Mouse (Mus musculus) forebrain, embryonic 12.5 days (tissue): Measurements from ENCODE around the gene Acbd6. TPM values are rescaled to one million over a fixed set of nuclear protein-coding genes. Genes with fewer than 3 reads are reported as not detected.

Experiments
- ATAC-seq: fragments of 200-750 bp; cut with Nextera tagmentation; 2 replicates; pipeline ENCODE4 v1.8.0; 2017; ENCODE audit warnings: moderate TSS enrichment; ENCODE audit not compliant: low FRiP score
- H3K27ac ChIP-seq: fragments of 300-500 bp; sonication (generic); 2 replicates; pipeline ENCODE4 v1.5.1; 2016; ENCODE audit warnings: mild to moderate bottlenecking
- H3K27me3 ChIP-seq: fragments of 300-500 bp; sonication (generic); 2 replicates; pipeline ENCODE4 v1.6.1; 2016; ENCODE audit warnings: mild to moderate bottlenecking
- H3K36me3 ChIP-seq: fragments of 300-500 bp; sonication (generic); replicated peaks from 2 replicates; pipeline ENCODE4 v1.6.1; 2016; ENCODE audit warnings: mild to moderate bottlenecking
- H3K4me1 ChIP-seq: fragments of 300-500 bp; sonication (generic); 2 replicates; pipeline ENCODE4 v1.6.1; 2016
- H3K4me2 ChIP-seq: fragments of 300-500 bp; sonication (generic); 2 replicates; pipeline ENCODE4 v1.6.1; 2016; ENCODE audit warnings: mild to moderate bottlenecking, moderate library complexity
- H3K4me3 ChIP-seq: fragments of 300-500 bp; sonication (generic); replicated peaks from 2 replicates; pipeline ENCODE4 v1.5.1; 2016; ENCODE audit warnings: mild to moderate bottlenecking
- H3K9ac ChIP-seq: fragments of 300-500 bp; sonication (generic); 2 replicates; pipeline ENCODE4 v1.6.1; 2016; ENCODE audit warnings: mild to moderate bottlenecking
- H3K9me3 ChIP-seq: fragments of 300-500 bp; sonication (generic); 2 replicates; pipeline ENCODE4 v1.6.1; 2016
- WGBS: fragments of 180-500 bp; shearing (Covaris S2); methylation state at CpG from one replicate; pipeline ENCODE4 v1.1.7; 2016; 5-methylcytosine and 5-hydroxymethylcytosine counted together
- polyA plus RNA-seq: library from polyadenylated mRNA; unstranded; fragments of >200 nt; fragmentation: Nextera tagmentation; extraction: Ambion mirVana; gene quantifications from 2 replicates; pipeline ENCODE4 v1.2.1, GENCODE M21; 2016

Acbd6 gene
- 86.8 and 92.2 TPM in 2 replicates for polyA plus RNA-seq

GRCm38 (mm10) chr1:155558012-155558842, at the start of gene Acbd6:
Gene Acbd6 (plus strand): TSS chr1:155558120.
- Histone ChIP-seq H3K9ac (peak within 1 kb of the TSS; percentile 91), H3K36me3 (no peaks in the 10 kb centered on the region), H3K27me3 (no peaks in the 10 kb centered on the region), H3K4me1 (peaks cover 23% of the 10 kb centered on the region), H3K4me3 (peak within 1 kb of the TSS; percentile 94), H3K9me3 (0 out of 2 replicates have a peak, but pooled peaks cover 2% of the 10 kb centered on the region), H3K4me2 (peak within 1 kb of the TSS; percentile 86), H3K27ac (peak within 1 kb of the TSS; percentile 80)
- peak; percentile 92 for ATAC-seq
- WGBS, result under 1% methylated on average over 81 of the region's 83 CpGs

- Histone ChIP-seq H3K36me3 (no peaks in the 10 kb centered on the region), H3K4me3 (no peak overlapping the region), H3K4me1 (no peaks in the 10 kb centered on the region), H3K4me2 (no peak overlapping the region), H3K27ac (no peak overlapping the region), H3K9me3 (no peaks in the 10 kb centered on the region), H3K9ac (no peak overlapping the region), H3K27me3 (no peaks in the 10 kb centered on the region)
- ATAC-seq, result no peak
- WGBS, result 82% methylated on average over 10 of the region's 10 CpGs
Observed at GRCm38 (mm10) chr1:155510263-155510662, 47.7 kb upstream of the Acbd6 start.

GRCm38 (mm10) chr1:155515866-155516265, 42.1 kb upstream of the Acbd6 start:
- H3K36me3 ChIP-seq, result no peaks in the 10 kb centered on the region
- H3K9ac ChIP-seq, result no peak overlapping the region
- no peak overlapping the region for H3K27ac ChIP-seq
- no peak for ATAC-seq
- peaks cover 6% of the 10 kb centered on the region; the same call in 1 of the 2 replicates for H3K9me3 ChIP-seq
- 88% methylated on average over 4 of the region's 4 CpGs for WGBS
- no peaks in the 10 kb centered on the region for H3K27me3 ChIP-seq
- no peak overlapping the region for H3K4me3 ChIP-seq
- H3K4me2 ChIP-seq, result no peak overlapping the region
- H3K4me1 ChIP-seq, result no peaks in the 10 kb centered on the region

- H3K4me3 ChIP-seq, result no peak overlapping the region
- no peaks in the 10 kb centered on the region for H3K27me3 ChIP-seq
- ATAC-seq, result no peak; the same call in 1 of the 2 replicates
- H3K4me1 ChIP-seq, result no peaks in the 10 kb centered on the region
- 30% methylated on average over 7 of the region's 7 CpGs for WGBS
- H3K27ac ChIP-seq, result peak overlapping the region; percentile 44
- no peak overlapping the region for H3K9ac ChIP-seq
- no peaks in the 10 kb centered on the region for H3K36me3 ChIP-seq
- no peak overlapping the region for H3K4me2 ChIP-seq
- peaks cover 6% of the 10 kb centered on the region; the same call in 1 of the 2 replicates for H3K9me3 ChIP-seq
Observed at GRCm38 (mm10) chr1:155516594-155516993, 41.3 kb upstream of the Acbd6 start.

- 0 out of 2 replicates have a peak, but pooled peaks have one; percentile 14 for ATAC-seq
- Histone ChIP-seq H3K36me3 (no peaks in the 10 kb centered on the region), H3K27ac (peak overlapping the region; percentile 61; the same call in 1 of the 2 replicates), H3K4me2 (no peak overlapping the region), H3K4me1 (no peaks in the 10 kb centered on the region), H3K27me3 (no peaks in the 10 kb centered on the region), H3K9ac (no peak overlapping the region), H3K4me3 (no peak overlapping the region), H3K9me3 (peaks cover 6% of the 10 kb centered on the region; the same call in 1 of the 2 replicates)
- 18% methylated on average over 5 of the region's 5 CpGs for WGBS
Observed at GRCm38 (mm10) chr1:155517060-155517459, 40.9 kb upstream of the Acbd6 start.

GRCm38 (mm10) chr1:155520285-155520684, 37.6 kb upstream of the Acbd6 start:
- H3K4me3 ChIP-seq, result no peak overlapping the region
- H3K4me1 ChIP-seq, result no peaks in the 10 kb centered on the region
- H3K9ac ChIP-seq, result no peak overlapping the region
- no peak overlapping the region for H3K27ac ChIP-seq
- peaks cover 6% of the 10 kb centered on the region; the same call in 1 of the 2 replicates for H3K9me3 ChIP-seq
- no peaks in the 10 kb centered on the region for H3K27me3 ChIP-seq
- 83% methylated on average over 4 of the region's 4 CpGs for WGBS
- ATAC-seq, result no peak
- no peaks in the 10 kb centered on the region for H3K36me3 ChIP-seq
- H3K4me2 ChIP-seq, result no peak overlapping the region

- ATAC-seq, result no peak
- WGBS, result 93% methylated on average over 4 of the region's 4 CpGs
- H3K4me3 ChIP-seq, result no peak overlapping the region
- H3K4me1 ChIP-seq, result peaks cover 9% of the 10 kb centered on the region
- H3K27ac ChIP-seq, result no peak overlapping the region
- H3K9me3 ChIP-seq, result peaks cover 6% of the 10 kb centered on the region; the same call in 1 of the 2 replicates
- no peaks in the 10 kb centered on the region for H3K27me3 ChIP-seq
- H3K36me3 ChIP-seq, result no peaks in the 10 kb centered on the region
- no peak overlapping the region for H3K9ac ChIP-seq
- no peak overlapping the region for H3K4me2 ChIP-seq
Observed at GRCm38 (mm10) chr1:155522493-155522892, 35.4 kb upstream of the Acbd6 start.

- no peaks in the 10 kb centered on the region for H3K9me3 ChIP-seq
- ATAC-seq, result no peak
- H3K4me3 ChIP-seq, result no peak overlapping the region
- H3K9ac ChIP-seq, result no peak overlapping the region
- no peak overlapping the region for H3K4me2 ChIP-seq
- H3K36me3 ChIP-seq, result no peaks in the 10 kb centered on the region
- H3K27ac ChIP-seq, result no peak overlapping the region
- peaks cover 42% of the 10 kb centered on the region for H3K4me1 ChIP-seq
- 47% methylated on average over 5 of the region's 5 CpGs for WGBS
- H3K27me3 ChIP-seq, result no peaks in the 10 kb centered on the region; the same call in 1 of the 2 replicates
Observed at GRCm38 (mm10) chr1:155526176-155526575, 31.7 kb upstream of the Acbd6 start.

GRCm38 (mm10) chr1:155527027-155527786, 30.7 kb upstream of the Acbd6 start:
- H3K9me3 ChIP-seq, result no peaks in the 10 kb centered on the region
- H3K36me3 ChIP-seq, result no peaks in the 10 kb centered on the region
- H3K9ac ChIP-seq, result no peak overlapping the region
- H3K27ac ChIP-seq, result peak overlapping the region; percentile 31; the same call in 1 of the 2 replicates
- peak overlapping the region; percentile 15 for H3K4me2 ChIP-seq
- no peak for ATAC-seq
- peaks cover 47% of the 10 kb centered on the region for H3K4me1 ChIP-seq
- H3K4me3 ChIP-seq, result no peak overlapping the region
- H3K27me3 ChIP-seq, result no peaks in the 10 kb centered on the region; the same call in 1 of the 2 replicates
- 16% methylated on average over 12 of the region's 12 CpGs for WGBS

- no peaks in the 10 kb centered on the region for H3K9me3 ChIP-seq
- 0 out of 2 replicates have a peak overlapping the region, but pooled peaks have one; percentile 70 for H3K27ac ChIP-seq
- ATAC-seq, result no peak; the same call in 1 of the 2 replicates
- no peak overlapping the region for H3K9ac ChIP-seq
- 11% methylated on average over 8 of the region's 8 CpGs for WGBS
- H3K27me3 ChIP-seq, result peaks cover 3% of the 10 kb centered on the region; the same call in 1 of the 2 replicates
- peak overlapping the region; percentile 15; the same call in 1 of the 2 replicates for H3K4me2 ChIP-seq
- H3K4me3 ChIP-seq, result no peak overlapping the region
- peaks cover 47% of the 10 kb centered on the region for H3K4me1 ChIP-seq
- H3K36me3 ChIP-seq, result no peaks in the 10 kb centered on the region
Observed at GRCm38 (mm10) chr1:155527787-155528158, 30.1 kb upstream of the Acbd6 start.

GRCm38 (mm10) chr1:155528405-155529119, 29.4 kb upstream of the Acbd6 start:
- H3K4me1 ChIP-seq, result peaks cover 47% of the 10 kb centered on the region
- H3K27ac ChIP-seq, result peak overlapping the region; percentile 70
- H3K9ac ChIP-seq, result no peak overlapping the region
- H3K36me3 ChIP-seq, result no peaks in the 10 kb centered on the region
- H3K27me3 ChIP-seq, result peaks cover 4% of the 10 kb centered on the region; the same call in 1 of the 2 replicates
- H3K9me3 ChIP-seq, result no peaks in the 10 kb centered on the region
- ATAC-seq, result no peak
- H3K4me2 ChIP-seq, result peak overlapping the region; percentile 24; the same call in 1 of the 2 replicates
- H3K4me3 ChIP-seq, result no peak overlapping the region
- WGBS, result 19% methylated on average over 11 of the region's 11 CpGs
